Mouse (Mus musculus) liver, adult 2 months (tissue): ENCODE data around the gene Hcn1. TPM values are rescaled to one million over a fixed set of nuclear protein-coding genes. Genes with fewer than 3 reads are reported as not detected.
A peak's percentile ranks its signal among the peaks of the same experiment; 100 is the strongest.

Source experiments
- DNase-seq: peaks from one replicate; pipeline ENCODE4 v3.0.0-alpha.2; 2011; ENCODE audit warnings: low read depth, low spot score; ENCODE audit errors: extremely low read depth
- H3K27ac ChIP-seq: fragments of 200-500 bp; replicated peaks from 2 replicates; pipeline ENCODE4 v1.5.1; 2012; ENCODE audit warnings: low read depth, mild to moderate bottlenecking, control low read depth, inconsistent platforms, low read length; ENCODE audit not compliant: insufficient read depth
- H3K27me3 ChIP-seq: fragments of 200-500 bp; 2 replicates; pipeline ENCODE4 v1.6.1; 2012; ENCODE audit warnings: mild to moderate bottlenecking, moderate library complexity, low read length, inconsistent platforms; ENCODE audit not compliant: control insufficient read depth, insufficient read depth
- H3K36me3 ChIP-seq: fragments of 200-500 bp; 2 replicates; pipeline ENCODE4 v1.6.1; 2012; ENCODE audit warnings: low read length, inconsistent platforms; ENCODE audit not compliant: control insufficient read depth, insufficient read depth
- H3K4me1 ChIP-seq: fragments of 200-500 bp; 2 replicates; pipeline ENCODE4 v1.6.1; 2011; ENCODE audit warnings: low read length; ENCODE audit not compliant: control insufficient read depth, insufficient read depth
- H3K4me3 ChIP-seq: fragments of 200-500 bp; 2 replicates; pipeline ENCODE4 v1.5.1; 2011; ENCODE audit warnings: low read depth, mild to moderate bottlenecking, control low read depth, low read length, moderate library complexity; ENCODE audit not compliant: insufficient read depth
- H3K79me2 ChIP-seq: fragments of 200-500 bp; 2 replicates; pipeline ENCODE4 v1.6.1; 2012; ENCODE audit warnings: inconsistent platforms, mild to moderate bottlenecking, low read length, moderate library complexity; ENCODE audit not compliant: control insufficient read depth, insufficient read depth
- H3K9ac ChIP-seq: fragments of 200-500 bp; 2 replicates; pipeline ENCODE4 v1.6.1; 2012; ENCODE audit warnings: low read depth, mild to moderate bottlenecking, control low read depth, inconsistent platforms, low read length
- CTCF ChIP-seq: fragments of 200-500 bp; IDR thresholded peaks from 2 replicates; pipeline ENCODE4 v1.5.1; 2011; ENCODE audit warnings: low read depth, low read length, control low read depth
- POLR2A ChIP-seq: fragments of 200-500 bp; IDR thresholded peaks from 2 replicates; pipeline ENCODE4 v1.6.1; 2011; ENCODE audit warnings: low read length, control low read depth; ENCODE audit not compliant: insufficient read depth; ENCODE audit errors: extremely low read depth
- WGBS: fragments of 180-500 bp; shearing (Covaris S2); methylation state at CpG from one replicate; pipeline ENCODE4 v1.1.7; 2018; 5-methylcytosine and 5-hydroxymethylcytosine counted together
- polyA plus RNA-seq: library from polyadenylated mRNA; depleted of rRNA; stranded (reverse); fragments of >200 nt; gene quantifications from 2 replicates; pipeline ENCODE4 v1.2.3, GENCODE M21; 2012; rRNA removed
- total RNA-seq: library from RNA; depleted of rRNA; stranded (reverse); fragments of >200 nt; gene quantifications from 2 replicates; pipeline ENCODE4 v1.2.3, GENCODE M21; 2014; rRNA removed

The Hcn1 gene
- total RNA-seq, result not detected in 2 replicates
- polyA plus RNA-seq, result 0.01 TPM in 1 of 2 replicates, not detected in the other

DNA sequence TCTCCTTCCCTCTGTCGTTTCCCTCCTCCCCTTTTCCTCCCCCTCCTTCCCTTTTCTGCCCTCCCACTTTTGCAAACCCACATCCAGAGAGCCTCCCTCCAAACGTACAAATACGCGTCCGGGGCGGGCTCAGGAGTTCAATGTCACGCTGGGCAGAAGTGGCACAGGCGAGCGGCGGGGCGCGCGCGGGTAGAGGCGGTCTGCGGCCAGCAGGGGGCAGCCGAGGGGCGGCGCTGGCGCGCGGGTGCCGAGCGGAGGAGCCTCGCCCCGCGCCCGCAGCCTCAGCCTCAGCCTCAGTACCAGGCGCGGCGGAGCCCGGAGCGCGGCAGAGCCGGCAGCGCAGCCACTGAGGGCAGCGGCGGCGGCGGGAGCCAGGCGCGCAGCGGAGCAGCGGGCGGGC, at the start of gene Hcn1:
TSS of gene Hcn1 (plus strand) at position 140 of the 400 bp plus-strand sequence.
- no peaks in the 10 kb centered on the region for H3K79me2 ChIP-seq
- H3K4me1 ChIP-seq, result no peaks in the 10 kb centered on the region
- no peak for DNase-seq
- peaks cover 8% of the 10 kb centered on the region for H3K27me3 ChIP-seq
- no peak within 1 kb of the TSS for H3K9ac ChIP-seq
- H3K27ac ChIP-seq, result no peak within 1 kb of the TSS
- peak within 1 kb of the TSS; percentile 31; the same call in 1 of the 2 replicates for H3K4me3 ChIP-seq
- H3K36me3 ChIP-seq, result no peaks in the 10 kb centered on the region
- WGBS, result 4% methylated on average over 43 of the region's 45 CpGs
- peak; percentile 69 for TF ChIP-seq CTCF
- no peak for TF ChIP-seq POLR2A

DNA sequence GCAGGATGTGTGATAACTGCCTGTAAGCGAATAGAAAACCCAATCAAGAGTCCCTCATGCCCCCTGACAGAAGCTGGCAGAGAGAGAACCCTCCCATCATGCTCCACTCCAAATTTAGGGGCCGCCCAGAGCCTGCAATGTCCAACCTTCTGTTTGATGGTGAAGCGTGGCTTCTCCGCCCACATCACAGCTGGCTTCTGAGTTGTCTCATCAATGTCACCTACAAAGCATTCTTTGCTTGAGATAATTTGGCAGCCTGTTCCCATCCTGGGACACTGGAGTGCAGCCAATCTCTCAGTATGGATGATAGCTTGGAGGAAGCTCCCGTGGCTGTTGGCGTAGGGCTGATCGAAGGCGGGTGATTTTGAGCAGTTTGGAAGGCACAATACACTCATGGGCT, 34.9 kb upstream of the Hcn1 start:
- no peaks in the 10 kb centered on the region for H3K36me3 ChIP-seq
- H3K27ac ChIP-seq, result no peak overlapping the region
- no peak overlapping the region for H3K9ac ChIP-seq
- TF ChIP-seq CTCF, result no peak
- no peak for TF ChIP-seq POLR2A
- no peak for DNase-seq
- H3K79me2 ChIP-seq, result no peaks in the 10 kb centered on the region
- no peaks in the 10 kb centered on the region for H3K4me1 ChIP-seq
- H3K27me3 ChIP-seq, result no peaks in the 10 kb centered on the region
- no peak overlapping the region for H3K4me3 ChIP-seq
- 74% methylated on average over 8 of the region's 8 CpGs for WGBS

DNA sequence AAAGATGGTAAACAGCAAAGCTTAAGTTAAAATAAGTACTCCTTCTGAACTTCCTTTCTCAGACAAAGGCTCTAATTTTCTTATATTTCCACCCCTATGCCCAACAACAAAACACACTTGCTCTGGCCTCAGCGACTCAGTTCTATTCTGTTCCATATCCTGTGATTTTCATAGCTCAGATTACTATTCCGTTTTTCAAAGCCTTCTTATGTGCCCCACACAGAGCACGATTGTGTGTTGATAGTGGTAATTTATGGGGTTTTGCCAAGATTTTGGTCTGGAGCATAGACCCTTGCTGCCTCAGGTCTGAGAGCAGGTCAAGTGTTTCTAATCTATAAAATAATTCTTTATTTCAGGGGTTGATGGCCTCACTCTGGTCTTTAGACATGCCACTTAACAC, 30.4 kb upstream of the Hcn1 start:
- no peak overlapping the region for H3K9ac ChIP-seq
- no peak for DNase-seq
- no peak overlapping the region for H3K27ac ChIP-seq
- H3K4me1 ChIP-seq, result no peaks in the 10 kb centered on the region
- H3K36me3 ChIP-seq, result no peaks in the 10 kb centered on the region
- TF ChIP-seq CTCF, result no peak
- TF ChIP-seq POLR2A, result no peak
- H3K4me3 ChIP-seq, result no peak overlapping the region
- no peaks in the 10 kb centered on the region for H3K27me3 ChIP-seq
- no peaks in the 10 kb centered on the region for H3K79me2 ChIP-seq
- 58% methylated on average over 3 of the region's 3 CpGs for WGBS

DNA sequence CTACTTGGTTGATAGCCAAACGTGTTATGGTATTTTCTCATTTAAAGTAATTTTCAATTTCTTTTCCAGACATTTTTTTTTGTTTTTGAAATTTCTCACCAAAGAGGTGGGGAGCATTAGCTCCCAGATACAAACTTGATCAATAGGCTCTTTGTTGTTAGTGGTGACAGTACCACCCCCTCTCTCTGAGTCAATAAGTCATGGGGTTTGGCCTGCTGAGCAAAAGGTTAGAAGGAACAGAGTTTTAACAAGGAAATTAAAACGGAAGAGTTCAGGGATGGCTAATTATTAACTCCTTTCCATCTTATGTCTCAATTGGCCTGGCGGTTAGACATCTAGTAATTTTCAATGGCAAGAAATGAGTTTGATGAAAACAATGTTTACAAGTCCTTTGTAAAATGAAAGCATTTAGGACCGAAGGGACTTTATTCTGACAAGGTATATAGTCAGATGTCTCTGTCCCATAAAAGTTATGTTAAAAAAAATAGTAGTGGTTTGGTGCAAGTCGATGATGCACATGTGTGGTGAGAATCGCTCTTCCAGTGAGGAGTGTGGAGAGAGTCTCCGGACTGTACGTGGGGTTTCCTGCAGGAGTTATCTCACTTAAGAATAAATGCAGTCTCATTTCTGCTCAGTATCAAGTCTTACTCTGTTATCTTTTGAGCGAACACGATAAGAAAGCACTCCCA, 7.5 kb upstream of the Hcn1 start:
- Histone ChIP-seq H3K36me3 (no peaks in the 10 kb centered on the region), H3K79me2 (no peaks in the 10 kb centered on the region), H3K27ac (no peak overlapping the region), H3K27me3 (no peaks in the 10 kb centered on the region), H3K9ac (no peak overlapping the region), H3K4me1 (no peaks in the 10 kb centered on the region), H3K4me3 (no peak overlapping the region)
- 63% methylated on average over 10 of the region's 10 CpGs for WGBS
- DNase-seq, result no peak
- no peak for TF ChIP-seq POLR2A
- TF ChIP-seq CTCF, result no peak

DNA sequence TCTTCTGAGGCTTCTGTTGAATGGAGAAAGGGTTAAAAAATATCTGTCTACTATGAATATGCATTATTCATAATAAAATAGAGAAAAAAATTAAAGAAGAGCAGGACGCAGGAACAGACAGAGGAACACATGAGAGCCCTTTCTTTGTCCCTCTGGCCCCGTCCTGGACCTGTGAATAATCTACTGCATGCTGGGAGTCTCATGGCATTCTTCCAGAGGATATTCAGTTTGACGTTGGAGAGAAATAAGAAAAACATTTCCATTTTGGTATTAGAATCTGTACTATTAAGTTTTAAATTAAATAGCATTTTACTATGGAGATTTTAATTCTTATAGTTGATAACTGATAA, 7.0 kb upstream of the Hcn1 start:
- TF ChIP-seq CTCF (no peak), POLR2A (no peak)
- H3K27ac ChIP-seq, result no peak overlapping the region
- H3K36me3 ChIP-seq, result no peaks in the 10 kb centered on the region
- H3K27me3 ChIP-seq, result no peaks in the 10 kb centered on the region
- no peak overlapping the region for H3K4me3 ChIP-seq
- WGBS, result 44% methylated on average over 3 of the region's 3 CpGs
- H3K79me2 ChIP-seq, result no peaks in the 10 kb centered on the region
- DNase-seq, result no peak
- no peaks in the 10 kb centered on the region for H3K4me1 ChIP-seq
- no peak overlapping the region for H3K9ac ChIP-seq

DNA sequence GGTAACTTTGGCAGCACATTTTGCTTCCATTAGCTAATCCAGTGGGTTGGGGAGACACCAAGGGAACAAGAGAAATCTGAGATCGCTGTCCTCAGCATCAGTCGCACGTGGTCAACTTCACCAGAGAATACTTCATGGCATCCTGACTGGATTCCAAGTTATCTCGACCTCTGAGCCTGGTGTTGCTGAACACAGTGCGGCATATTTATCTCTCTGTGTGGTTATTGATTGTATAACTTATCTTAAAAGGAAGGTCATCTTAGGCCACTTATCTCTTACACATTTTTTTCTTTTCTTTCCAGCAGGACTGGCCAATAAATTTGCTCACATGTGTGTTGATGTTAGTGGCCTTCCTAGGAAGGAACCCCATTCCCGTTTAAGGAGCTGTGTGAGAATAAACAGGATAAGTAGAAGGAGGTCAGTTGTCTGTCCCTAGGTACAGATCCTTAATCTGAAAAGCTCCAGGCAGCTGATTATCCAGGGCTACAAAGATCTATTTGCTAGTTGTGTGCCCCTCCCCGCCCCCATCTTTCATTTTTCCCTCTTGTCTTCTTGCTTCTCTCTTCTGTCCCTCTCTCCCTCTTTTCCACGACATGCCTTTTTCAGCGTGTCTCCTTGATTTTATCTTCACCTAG, 672 bp upstream of the Hcn1 start:
- no peak for DNase-seq
- peaks cover 8% of the 10 kb centered on the region for H3K27me3 ChIP-seq
- H3K36me3 ChIP-seq, result no peaks in the 10 kb centered on the region
- no peaks in the 10 kb centered on the region for H3K79me2 ChIP-seq
- no peak overlapping the region for H3K9ac ChIP-seq
- H3K27ac ChIP-seq, result no peak overlapping the region
- no peak for TF ChIP-seq CTCF
- TF ChIP-seq POLR2A, result no peak
- no peak overlapping the region for H3K4me3 ChIP-seq
- 21% methylated on average over 9 of the region's 9 CpGs for WGBS
- no peaks in the 10 kb centered on the region for H3K4me1 ChIP-seq
